Mouse (Mus musculus): Measurements from ENCODE around the gene Tmem33. TPM values are rescaled to one million over a fixed set of nuclear protein-coding genes. Genes with fewer than 3 reads are reported as not detected.

Gene Tmem33
- total RNA-seq, 2 experiments from 2014 or later: 47.2 to 52.3 TPM

DNA sequence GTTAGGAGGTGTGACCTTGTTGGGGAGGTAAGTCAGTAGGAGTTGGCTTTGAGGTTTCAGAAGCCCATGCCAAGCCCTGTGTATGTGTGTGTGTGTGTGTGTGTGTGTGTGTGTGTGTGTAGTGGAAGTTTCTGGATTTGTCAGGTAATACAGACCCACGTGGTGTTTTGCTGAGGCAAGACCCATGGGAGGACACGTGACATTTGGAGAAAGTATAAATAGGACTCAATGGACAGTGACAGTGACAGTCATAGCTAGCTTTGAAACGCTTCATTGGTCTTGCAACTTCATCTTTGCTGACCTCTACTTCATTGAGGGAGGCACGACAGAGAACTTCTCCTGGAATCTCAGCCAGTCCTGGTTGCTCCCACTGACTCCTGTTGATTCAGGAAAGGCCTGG lies 8.1 kb upstream of the Tmem33 start:
- DNase-seq (ENCODE audit: low spot score): no peak
- intact Hi-C loops (cut with DNase I): no loop called here

GRCm38 (mm10) chr5:67255664-67256063 lies 4.7 kb upstream of the Tmem33 start:
- intact Hi-C loops (cut with DNase I): no loop called here
- DNase-seq (ENCODE audit: low spot score): no peak

- no peak for DNase-seq (ENCODE audit: low spot score)
- intact Hi-C loops (cut with DNase I): loop anchor here (2.0 kb wide), 1 partner anchor 46 kb away; no protein-coding TSS in a partner anchor
These were observed 1.9 kb upstream of the Tmem33 start for GRCm38 (mm10) chr5:67258473-67258872.

- intact Hi-C loops (cut with DNase I): no loop called here
- DNase-seq (ENCODE audit: low spot score): no peak
These were observed 220 bp upstream of the Tmem33 start for GRCm38 (mm10) chr5:67260159-67260530.

- intact Hi-C loops (cut with DNase I): no loop called here
- DNase-seq (ENCODE audit: low spot score): no peak
These were observed 2.6 kb downstream of the Tmem33 start for GRCm38 (mm10) chr5:67262964-67263363.

GRCm38 (mm10) chr5:67266106-67266505 lies 5.7 kb downstream of the Tmem33 start:
- intact Hi-C loops (cut with DNase I): no loop called here
- no peak for DNase-seq (ENCODE audit: low spot score)

GRCm38 (mm10) chr5:67269309-67269708 lies 8.9 kb downstream of the Tmem33 start:
- intact Hi-C loops (cut with DNase I): no loop called here
- no peak for DNase-seq (ENCODE audit: low spot score)

- intact Hi-C loops (cut with DNase I): no loop called here
- no peak for DNase-seq (ENCODE audit: low spot score)
These were observed 19.0 kb downstream of the Tmem33 start for GRCm38 (mm10) chr5:67279407-67279806.

DNA sequence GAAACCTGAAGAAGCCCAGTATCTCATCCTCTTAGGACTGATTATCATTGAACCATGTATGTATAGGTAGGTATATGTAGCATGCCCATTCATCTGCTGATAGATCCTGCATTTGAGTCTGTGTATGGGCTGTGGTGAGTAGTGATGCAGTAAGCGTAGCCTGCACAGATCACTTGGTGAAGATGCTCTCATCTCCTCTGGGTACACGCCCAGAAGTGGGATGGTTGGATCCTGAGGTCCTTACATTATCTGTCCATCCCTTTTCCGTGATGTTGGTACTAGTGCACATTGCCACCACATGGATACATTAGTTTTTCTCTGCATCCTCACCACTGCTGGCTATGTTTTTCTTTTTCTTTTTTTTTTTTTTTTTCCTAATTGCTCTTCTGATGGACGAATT lies 19.5 kb downstream of the Tmem33 start:
- intact Hi-C loops (cut with DNase I): no loop called here
- DNase-seq (ENCODE audit: low spot score): no peak

GRCm38 (mm10) chr5:67280400-67280799 lies 20.0 kb downstream of the Tmem33 start:
- intact Hi-C loops (cut with DNase I): no loop called here
- DNase-seq (ENCODE audit: low spot score): no peak

DNA sequence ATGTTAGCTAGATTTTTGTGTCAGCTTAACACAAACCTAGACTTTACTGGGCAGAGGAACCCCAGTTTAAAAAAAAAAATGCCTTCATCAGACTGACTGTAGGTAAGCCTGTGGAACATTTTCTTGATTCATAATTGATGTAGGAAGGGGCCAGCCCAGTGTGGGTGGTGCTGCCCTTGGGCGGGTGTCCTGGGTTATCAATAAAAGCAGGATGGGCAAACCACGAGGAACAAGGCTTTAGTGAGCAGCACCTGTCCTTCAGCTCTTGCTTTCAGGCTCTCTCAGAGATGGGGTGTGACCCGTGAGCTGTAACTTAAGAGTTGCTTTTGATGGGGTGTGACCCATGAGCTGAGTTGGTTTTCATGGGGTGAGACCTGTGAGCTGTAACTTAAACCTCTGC lies 34.7 kb downstream of the Tmem33 start:
- intact Hi-C loops (cut with DNase I): no loop called here
- DNase-seq (ENCODE audit: low spot score): no peak

GRCm38 (mm10) chr5:67295682-67296081 lies 35.3 kb downstream of the Tmem33 start:
- intact Hi-C loops (cut with DNase I): no loop called here

GRCm38 (mm10) chr5:67296171-67296570 lies 35.8 kb downstream of the Tmem33 start:
- DNase-seq (ENCODE audit: low spot score): no peak
- intact Hi-C loops (cut with DNase I): no loop called here

More at GRCm38 (mm10) chr5:67295682-67296081, 35.3 kb downstream of the Tmem33 start:
- no peak for DNase-seq (ENCODE audit: low spot score)

DNA sequence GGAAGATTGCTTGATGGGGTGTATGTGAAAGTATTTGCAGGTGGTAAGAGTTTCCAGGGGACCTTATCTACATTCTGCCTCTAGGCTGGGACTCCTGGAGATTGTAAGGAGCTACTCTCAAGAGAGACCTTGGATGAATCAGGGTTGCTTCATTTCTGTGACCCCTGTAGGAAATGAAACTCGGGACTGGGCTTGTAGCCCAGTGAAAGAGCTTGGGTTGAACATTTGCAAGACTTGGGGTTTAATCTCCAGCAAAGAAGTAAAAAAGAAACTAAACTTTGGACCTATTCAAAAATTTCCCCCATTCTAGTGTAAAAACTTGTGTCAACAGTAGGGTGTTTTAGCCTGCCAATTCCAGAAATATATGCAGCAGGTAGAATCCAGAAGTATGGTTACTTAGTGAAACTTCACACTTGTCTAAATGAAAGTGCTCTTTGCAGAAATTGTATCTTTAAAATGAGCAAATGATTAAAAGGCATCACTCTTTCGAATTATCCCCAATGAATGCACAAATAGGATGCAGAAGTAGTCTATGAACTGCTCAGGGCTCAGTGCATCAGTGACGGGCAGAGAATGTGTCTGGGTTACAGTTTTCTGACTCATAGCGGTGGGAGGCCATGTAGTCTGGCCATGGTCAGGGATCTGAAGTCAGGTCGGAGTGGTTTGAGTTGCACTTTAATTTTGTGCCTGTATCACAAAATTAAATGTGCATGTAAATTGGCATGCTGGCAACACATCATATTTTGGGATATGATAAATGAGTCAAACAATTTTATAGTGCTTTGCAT lies 36.9 kb downstream of the Tmem33 start:
- no peak for DNase-seq (ENCODE audit: low spot score)
- intact Hi-C loops (cut with DNase I): no loop called here

GRCm38 (mm10) chr5:67299847-67300412 lies 39.6 kb downstream of the Tmem33 start:
- no peak for DNase-seq (ENCODE audit: low spot score)
- intact Hi-C loops (cut with DNase I): no loop called here

DNA sequence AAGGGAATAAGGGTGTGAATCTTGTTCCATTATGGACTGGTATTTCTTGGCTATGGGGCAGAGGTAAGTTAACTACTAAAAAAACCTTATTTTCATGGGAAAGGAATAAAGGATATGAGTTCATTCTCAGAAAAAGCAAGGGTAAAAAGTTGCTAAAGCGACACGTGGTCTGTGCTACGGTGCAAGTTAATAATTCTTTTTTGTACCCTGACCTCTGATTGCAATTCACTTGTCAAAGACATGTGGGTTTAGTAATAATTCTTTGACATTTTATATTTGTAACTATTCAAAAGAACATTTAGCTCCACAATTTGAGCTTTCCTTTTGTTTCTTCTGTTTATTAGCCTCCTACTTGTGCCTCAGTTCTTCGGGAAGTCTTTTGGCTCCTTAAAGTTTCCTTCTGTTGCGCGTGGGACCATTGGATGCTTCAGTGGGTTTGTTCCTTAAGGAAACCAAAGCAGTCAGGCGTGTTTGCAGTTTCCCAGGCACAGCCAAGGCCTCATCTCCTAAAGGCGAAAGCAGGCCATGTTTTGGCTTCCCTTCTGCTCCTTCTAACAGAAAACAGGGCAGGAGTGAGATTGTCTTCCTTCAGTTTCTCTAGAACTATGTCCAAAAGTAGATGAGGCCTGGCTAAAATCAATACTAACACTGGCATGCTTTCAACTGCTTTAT lies 40.7 kb downstream of the Tmem33 start:
- no peak for DNase-seq (ENCODE audit: low spot score)
- intact Hi-C loops (cut with DNase I): no loop called here

DNA sequence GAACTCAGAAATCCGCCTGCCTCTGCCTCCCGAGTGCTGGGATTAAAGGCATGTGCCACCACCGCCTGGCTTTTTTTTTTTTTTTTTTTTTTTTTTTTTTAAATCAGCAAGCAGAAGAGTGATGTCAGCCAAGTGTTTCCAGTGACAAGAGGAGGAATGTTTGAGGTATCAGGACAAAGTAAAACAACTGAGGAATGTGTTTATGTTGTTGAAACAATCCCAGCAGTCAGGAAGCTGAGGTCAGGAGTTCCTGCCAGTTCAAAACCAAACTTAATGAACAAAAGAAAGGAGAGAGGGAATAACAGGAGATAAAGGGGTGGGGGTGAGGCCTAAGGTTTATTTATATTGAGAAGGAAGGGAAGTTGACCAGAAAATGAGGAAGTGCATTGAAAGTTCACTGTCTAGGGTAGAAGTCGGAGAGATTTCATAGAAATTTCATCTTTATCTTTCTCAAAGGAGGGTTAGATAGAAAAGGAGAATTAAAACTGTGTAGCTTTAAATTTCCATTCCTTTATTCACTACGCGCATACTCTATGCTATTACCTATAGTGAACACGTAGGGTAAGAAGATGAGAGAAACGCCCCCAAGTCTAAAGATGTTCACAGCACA lies 41.5 kb downstream of the Tmem33 start:
- intact Hi-C loops (cut with DNase I): no loop called here
- no peak for DNase-seq (ENCODE audit: low spot score)

DNA sequence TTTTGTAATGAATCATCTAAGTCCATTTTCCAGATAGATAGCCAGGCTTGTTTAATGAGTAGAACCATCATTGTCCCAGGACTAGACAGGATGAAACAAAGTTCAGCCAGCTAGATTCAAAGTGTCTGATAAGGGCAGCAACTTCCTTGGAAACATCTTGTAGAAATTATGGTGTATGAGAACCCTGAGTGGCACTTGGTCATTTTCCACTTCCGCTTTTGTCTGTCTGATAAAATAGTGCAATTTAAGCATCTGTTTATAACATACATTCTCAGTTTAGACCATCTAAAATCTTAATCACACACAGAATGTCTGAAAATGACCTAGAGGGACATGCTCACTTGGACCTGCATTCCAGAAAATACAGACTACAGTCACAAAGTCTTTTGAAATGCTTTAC lies 43.5 kb downstream of the Tmem33 start:
- DNase-seq (ENCODE audit: low spot score): no peak
- intact Hi-C loops (cut with DNase I): loop anchor here (2.0 kb wide), 1 partner anchor 45 kb away; no protein-coding TSS in a partner anchor

DNA sequence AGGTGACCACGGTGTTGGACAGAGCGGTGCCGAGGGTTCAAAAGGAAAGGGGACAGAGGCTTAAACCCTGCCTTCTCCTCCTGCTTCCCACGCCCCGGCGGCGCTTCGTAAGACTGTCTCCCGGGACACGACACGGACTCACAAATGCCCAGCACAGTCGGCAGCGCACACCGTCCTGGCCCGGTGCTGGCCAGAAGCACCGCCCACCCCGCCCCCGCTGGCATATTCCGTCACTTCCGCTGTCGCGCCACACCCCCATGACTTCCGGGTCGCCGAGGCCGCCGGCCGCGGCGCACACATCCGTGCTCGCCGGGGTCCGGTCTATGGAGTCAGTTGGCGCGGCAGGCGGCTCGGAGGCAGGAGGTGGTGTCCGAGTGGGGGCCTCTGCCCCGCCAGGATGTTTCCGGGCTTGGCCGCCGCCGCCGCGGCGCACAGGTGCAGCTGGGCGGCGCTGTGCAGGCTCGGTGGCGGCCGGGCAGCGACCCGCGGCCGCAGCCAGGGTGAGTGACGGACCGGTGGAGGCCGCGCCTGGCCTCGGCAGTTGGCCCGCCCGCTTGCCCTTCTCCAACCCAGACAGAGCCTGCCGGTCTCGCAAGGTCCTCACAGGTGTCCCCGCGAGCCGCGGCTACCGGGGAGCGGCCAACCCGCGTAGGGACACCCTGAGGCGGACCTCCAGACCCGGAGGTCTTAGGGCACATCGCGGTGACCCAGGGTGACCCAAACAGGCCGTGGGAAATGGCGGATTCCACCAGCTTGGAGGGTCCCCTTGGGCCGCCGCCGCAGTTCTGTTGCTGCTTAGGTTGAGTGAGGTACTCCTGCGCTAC lies 46.5 kb downstream of the Tmem33 start, which contains the start of gene Slc30a9:
TSS of gene Slc30a9 (plus strand) at position 258 of the 824 bp plus-strand sequence.
- DNase-seq (ENCODE audit: low spot score): peak; percentile 84
- intact Hi-C loops (cut with DNase I): no loop called here

All from heart, postnatal 25 days (tissue).